Mouse (Mus musculus) left cerebral cortex, adult 9 months (tissue): ENCODE results near the gene Src.

ENCODE experiments used
- DNase-seq, 2 experiments: peaks; one replicate each; pipeline ENCODE4 v3.0.0; 2022; ENCODE audit warnings: low spot score in 2 of 2

Src gene

DNA sequence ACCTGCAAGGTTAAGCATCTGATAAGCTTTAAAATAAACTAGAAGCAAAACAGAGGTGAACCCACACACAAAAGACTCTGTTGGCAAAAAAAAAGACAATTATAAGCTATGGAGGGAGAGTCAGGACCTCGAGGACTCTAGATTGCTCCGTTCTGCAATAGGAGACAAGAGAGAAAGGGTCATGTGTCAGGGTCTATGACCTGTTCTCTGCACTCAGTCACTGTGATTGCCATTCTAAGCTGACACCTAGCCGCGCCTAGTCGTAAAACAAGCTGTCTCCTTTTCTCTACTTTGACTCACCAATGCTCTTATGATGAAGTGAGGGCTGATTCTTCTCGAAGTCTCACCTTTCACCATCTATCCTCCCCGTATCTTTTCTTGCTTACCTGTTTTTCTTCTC, 5.7 kb upstream of the Src start:
- no peak for DNase-seq

DNA sequence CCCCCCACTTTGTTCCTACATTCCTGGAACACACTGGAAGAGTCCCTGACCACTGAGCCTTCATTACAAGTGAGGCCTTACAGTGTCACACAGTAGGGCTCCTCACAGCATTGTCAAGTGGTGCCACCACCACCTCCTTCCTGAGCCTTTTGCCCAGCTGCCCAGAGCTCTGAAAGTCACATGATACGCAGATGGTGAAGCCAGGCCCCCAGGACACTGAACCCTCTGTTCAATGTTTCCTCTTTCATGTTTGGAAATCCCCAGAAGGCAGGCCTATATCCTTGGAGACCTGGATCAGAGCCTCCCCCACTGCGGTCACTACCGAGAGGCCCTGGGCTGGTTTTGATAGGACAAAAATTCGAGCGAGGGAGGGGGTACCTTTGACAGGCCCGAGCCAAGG, 1.0 kb upstream of the Src start:
- DNase-seq = no peak

DNA sequence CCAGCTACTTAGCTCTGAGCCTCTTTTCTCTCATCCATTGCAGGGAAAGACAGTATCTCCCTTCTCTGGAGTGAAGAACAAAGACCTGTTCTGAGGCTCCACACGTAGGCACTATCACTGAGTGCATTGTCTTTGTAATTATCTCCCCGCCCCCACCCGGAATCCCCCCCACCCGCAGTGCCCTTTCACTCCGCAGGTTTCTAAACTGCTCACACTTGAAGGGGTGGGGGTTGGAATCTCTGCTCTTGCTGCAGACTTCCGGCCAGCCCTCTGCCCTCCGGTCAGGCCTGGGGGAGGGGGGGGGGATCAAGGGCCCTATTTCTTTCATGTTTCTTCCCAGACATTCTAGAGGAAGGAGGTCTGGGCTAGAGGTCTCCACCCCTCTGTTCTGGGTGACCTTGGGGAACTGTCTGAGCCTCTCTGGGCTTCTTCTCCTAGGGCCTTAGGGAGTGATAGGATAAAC, 396 bp downstream of the Src start:
- no peak for DNase-seq

DNA sequence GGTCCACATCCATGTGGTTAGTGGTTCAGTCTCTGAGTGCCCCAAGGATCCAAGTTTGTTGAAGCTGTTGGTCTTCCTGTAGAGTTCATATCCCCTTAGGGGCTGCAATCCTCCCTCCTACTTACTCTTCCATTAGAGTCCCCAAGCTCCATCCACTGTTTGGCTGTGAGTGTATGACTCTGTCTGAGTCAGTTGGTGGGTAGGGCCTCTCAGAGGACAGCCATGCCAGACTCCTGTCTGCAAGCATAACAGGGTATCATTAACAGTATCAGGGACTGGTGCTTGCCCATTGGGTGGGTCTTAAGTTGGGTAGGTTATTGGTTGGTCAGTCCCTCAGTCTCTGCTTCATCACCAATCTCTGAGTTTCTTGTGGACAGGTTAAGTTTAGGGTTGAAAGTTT, 1.3 kb downstream of the Src start:
- no peak for DNase-seq

DNA sequence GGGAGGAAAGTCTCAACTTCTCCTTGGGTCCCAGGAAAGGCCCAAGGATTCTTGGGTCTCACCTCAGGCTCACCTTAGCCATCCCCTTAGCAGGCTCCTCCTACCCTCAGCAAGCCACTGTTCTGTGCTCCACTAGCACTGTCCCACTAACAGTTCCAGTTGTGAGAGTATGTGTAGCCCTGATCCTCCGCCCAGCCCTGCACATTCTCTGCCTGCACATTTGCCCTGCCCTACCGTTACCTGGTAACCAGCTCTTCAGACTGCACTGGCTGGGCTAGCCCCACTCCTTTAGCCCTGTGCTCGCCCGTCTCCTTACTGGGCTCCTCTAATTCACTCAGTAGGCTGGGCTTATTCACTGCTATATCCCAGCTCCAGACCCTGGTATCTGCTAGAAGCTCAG, 2.2 kb downstream of the Src start:
- no peak for DNase-seq

DNA sequence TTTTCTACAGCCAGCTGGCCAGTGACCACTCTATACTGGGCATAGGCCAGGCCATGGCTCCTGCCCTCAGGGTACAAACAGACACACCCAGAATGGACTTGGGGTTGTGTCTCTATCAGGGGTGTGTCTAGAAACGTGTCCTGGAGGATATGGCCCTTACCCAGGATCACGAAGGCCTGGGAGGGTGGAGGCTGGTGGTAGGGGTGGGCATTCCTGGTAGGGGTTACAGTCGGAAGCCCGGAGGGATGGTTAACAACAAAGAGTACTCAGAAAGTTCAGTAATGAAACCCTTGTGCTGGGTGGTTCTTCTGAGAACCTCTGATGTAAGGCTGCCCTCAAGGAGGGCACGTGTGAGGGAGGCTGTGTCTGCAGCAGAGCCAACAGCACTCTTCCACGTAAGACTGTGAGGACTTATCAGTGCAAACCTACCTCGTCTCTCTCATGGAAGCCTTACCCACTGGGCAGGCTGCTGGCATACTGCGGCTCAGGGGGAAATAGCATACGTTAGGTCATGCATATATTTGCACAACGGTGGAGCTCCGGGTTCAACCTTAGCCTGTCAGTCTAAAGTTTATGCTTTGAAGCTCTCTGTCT, 3.9 kb downstream of the Src start:
- DNase-seq = no peak

DNA sequence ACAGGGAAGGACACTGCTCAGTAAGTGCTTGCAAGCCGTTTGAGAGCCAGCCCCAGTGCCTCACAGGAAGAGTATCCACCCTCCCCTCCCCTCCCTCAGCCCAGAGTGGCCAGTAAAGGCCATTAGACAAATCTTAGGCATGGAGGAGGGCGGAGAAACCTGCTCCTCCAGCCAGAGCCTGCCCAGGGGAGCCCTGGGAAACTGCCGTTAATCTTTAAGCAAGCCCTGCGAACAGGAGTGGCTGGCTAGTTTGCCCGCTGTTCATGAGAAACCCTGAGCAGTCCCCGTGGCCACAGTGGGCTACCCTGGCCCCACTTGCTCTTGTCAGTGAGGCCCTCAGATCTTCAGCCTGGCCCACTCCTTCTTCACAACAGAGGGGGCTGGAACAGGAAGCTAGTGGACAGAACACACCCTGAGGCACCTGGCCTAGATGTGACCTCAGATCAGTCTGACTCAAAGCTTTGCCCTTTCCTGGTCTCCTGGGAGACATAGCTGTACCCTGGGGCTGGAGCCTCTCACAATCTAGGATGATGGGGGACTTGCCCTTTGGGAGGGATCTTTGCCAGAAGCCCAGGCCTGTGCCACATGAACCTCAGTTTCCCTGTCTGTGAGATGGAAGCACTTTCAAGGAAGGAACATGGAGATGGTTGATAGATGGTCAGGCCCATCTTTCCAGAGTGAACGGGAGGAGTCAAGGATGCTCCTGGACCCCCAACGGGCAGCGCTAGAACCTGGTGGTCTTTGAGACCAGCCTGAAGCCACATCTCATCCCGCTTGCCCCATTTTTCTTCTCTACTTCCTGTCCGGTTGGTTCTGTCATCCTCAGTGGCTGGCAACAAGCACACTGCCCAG, 4.8 kb downstream of the Src start:
- no peak for DNase-seq

DNA sequence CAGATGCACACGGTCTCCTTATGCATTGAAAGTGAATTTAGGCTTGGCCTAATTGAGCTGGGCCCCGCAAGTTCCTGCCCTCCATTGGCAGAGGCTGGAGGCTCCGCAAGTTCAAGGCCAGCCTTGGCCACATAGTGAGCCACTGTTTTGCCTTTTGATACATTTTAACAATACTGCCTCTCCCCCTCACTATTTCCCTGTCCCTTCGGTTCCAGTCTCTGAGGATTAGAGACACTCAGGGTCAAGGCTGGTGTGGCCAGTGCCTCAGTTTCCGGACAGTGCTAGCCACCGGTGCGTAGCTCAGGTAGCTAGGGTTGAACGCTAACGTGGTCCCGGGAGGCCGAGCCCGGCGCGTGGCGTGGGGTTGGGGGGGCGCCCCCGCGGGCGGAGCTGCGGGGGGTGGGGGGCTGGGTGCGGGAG, 5.5 kb downstream of the Src start:
- DNase-seq = no peak

DNA sequence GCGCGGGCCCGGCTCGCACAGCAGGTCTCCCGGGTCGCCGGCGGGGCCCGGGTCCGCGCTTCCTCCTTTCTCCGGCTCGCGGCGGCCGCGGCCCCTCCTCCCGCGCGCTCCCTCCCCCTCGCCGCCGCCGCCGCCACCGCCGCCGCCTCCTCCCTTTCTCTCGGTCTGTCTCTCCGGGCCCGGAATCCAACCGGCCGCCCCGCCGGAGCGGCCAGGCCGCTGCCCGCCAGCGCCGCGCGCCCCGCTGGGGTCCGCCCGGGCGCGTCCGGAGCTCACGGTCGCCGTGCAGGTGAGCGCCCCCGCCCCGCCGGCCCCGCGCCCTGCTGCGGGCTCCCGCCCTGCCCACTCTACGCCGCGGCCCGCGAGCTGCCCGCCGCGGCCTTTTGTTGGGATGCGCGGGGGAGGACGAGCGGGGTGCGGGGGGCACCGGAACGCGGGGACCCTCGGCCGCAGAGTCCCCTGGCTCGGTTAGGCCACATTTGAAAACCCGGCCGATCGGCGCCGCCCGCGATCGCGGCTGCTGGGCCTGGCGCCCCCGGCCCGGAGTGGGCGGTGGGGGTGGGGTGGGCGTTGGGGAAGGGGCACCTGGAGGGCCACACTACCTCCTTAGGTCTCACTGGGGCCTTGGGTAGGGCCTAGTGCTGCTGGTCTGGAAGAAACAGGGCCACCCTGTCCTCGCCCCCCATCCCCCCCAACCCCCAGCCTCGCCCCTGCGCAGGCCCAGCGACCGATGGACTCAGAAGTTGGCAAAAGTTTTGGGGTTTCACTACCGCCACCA, 6.1 kb downstream of the Src start:
- DNase-seq = no peak

DNA sequence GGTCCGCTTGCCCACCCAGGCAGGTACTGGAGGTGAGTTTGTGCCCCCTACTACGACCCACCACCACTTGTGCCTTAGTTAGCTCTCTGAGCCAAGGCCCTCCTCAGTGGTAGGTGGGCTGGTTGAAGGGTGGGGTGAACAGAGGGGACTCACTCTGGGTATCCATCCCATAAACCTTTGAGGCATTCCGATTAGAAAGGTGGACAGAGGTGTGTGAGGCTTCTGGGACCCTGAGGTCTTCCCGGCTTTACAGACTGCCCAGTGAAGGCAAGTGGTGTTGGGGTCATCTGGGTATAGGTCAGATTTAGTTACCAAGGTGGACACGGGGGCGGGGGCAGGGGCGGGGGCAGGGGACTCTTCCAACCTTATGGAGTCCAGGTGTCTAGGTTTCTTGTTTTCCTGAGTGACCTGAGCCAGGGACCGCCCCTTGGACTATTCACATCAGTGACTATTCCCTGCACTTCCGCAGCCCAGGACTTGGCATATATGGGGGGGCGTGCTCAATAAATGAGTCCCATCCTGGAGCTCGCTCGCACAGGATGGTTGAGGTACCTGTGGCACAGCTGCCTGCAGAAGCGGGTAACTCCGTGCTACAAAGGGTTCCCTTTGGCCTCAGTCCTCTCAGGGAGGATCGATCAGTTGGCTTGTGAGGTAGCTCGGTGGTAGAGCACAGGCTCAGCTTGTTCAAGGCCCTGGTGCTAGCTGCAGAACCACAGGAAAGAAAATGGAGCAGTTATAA, 6.8 kb downstream of the Src start:
- no peak for DNase-seq

DNA sequence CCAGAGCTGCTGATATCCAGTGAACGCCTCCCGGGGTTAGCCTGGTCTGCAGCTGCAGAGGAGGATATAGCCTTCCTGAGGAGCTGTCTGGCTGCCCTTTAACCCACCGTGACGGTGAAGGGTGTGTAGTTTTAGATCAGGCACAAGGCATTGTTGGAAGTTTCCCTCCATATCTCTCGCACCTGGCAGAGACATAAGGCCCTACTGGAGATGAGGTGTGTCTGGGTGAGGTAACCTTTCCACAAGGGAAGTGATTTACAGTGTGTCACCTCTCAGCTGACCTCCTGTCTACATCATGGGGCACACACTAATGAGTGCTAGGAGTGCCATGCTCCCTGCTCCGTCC, 7.4 kb downstream of the Src start:
- no peak for DNase-seq

DNA sequence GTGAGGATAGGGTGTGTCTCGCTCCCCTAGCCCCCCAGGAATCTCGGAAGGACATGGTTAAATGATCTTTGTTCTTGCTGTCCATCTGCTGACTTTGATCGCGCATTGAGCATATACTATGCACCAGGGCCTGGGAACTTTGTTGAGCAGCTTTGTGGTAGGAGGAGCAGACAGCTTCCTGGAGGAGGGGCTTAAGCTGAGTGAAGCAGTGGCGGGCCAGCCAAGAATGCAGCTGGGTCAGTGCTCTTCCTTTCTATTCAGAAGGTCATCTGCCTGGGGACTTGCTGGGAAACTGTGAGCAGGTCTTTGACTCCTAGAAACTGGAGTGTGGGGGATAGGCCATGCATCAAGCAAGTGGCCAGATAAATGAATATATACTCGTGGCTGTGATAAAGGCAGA, 7.9 kb downstream of the Src start:
- DNase-seq = no peak

DNA sequence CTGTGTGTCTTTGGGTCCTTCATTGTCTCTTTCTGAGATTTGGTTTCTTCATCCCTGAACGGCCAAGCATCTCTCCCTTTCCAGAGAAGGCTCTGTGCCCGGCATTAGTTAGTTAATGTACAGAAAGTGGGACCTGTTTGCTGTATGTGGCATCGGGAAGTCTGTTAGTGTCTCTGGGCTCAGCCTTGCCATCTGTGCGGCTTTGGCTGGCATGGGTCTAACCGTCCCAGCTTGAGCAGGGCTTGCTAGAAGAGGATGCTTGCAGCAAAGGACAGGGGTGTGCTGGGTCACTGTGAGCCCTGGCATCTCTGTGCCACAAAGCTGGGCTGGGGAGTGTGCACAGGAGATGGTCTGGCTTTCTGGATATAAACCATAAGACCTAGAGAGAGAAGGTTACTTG, 8.9 kb downstream of the Src start:
- DNase-seq = no peak

DNA sequence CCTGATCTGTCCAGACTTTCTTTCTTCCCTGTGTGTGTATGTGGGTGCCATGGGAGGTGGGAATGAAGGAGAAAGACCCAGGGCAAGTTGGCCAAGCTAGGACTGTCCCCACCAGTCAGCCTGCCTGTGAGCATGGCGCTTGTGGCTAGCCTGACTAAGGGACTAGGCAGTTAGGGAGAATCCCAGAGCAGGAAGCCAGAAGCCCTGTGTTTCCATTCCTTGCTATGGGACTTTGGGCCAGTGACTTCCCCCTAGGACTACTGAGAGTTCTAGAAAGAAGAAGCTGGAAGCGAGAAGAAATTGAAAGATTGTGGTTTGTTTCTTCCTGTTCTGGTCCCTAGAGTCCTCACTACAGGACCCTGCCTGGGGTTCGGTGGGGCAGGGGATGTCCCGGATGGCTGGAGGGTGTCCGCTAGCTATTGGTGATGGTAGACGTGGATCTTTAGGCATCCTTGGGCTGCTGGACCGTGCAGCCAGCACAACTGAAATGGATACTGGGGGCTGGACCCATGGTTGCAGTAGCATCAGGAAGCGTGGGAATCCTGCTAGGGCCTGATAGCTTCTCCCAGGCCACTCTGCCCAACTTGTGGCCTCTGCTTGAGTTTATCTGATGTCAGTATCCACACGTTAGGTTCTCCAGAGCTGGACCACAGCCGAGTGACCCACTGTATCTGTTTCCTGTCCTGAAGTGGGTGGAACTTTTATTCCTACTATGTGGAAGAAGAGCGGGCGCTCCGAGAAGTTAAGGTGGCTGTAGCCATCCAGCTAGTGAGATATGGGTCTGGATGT, 10.3 kb downstream of the Src start:
- no peak for DNase-seq

DNA sequence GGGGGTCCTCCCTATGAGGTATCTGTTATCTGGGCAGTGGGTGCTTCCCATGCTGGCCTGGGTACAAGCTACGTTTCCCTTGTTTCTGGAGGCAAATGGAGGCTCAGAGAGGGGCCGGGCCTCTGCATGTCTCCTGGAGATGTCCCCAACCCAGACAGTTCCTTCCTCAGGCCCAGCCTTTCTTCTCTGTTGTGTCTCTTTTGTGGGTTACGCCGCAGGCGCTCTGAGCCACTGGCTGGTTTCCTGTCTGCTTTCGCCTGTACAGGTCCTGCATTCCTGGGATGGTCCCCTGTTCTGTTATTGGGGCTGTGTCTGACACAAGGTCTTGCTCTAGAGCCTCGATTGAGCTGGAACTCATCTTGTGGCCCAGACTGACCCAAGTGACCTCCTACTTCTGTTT, 11.5 kb downstream of the Src start:
- no peak for DNase-seq

DNA sequence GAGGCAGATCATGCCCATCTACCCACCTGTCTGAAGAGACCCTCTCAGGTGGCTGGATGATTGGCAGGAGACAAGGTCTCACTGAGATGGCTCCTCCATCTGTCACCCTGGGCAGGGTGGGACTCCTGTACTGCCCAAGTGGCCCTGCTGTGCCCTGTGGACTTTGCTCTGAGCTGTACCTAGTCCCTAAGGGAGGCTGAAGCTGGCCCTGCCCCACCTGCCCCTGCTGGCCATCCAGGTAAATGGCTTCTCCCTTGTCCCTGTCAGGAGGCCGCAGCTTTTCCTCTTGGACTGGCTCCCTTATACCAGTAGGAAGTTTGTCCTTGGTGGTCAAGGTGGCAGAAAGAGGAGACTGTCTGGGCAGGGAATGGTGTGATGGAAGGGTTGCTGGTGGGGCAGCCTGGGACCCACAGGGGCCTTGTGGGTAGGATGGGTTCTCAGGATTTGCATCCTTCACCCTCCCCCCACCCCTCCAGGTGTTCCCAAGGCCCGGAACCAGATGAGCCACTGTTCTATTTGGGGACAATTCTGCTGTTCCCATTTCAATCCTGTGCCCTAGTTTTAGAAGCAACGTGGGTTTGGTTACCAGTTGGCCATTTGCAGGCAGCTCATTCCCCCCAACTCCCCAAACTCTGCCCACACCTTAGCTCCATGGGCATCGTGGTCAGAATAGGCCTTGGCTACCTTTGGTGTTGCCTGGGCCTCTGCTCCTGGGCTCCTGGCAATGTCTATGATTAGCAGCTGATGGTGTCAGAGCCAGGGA, 12.6 kb downstream of the Src start:
- peak in 1 of 2 experiments; percentile 55 for DNase-seq

DNA sequence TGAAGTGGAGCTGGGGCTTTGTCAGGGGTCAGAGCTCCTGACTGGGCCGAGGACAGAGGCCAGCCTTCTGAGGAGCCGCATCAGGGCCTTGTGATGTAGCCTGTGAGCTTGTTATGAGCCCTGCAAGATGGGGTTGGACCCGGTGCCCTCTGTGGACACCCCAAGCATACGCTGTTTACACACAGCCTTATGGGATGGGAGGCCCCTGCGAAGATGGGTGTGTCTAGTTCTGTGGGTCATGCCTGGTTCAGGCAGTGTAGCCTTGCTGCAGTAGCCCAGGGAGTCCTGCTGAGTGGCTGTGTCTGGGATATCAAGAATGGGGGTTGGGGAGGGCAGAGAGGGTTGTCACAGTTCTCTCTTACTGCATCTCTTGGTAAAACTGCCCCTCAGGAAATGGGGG, 13.7 kb downstream of the Src start:
- no peak for DNase-seq

DNA sequence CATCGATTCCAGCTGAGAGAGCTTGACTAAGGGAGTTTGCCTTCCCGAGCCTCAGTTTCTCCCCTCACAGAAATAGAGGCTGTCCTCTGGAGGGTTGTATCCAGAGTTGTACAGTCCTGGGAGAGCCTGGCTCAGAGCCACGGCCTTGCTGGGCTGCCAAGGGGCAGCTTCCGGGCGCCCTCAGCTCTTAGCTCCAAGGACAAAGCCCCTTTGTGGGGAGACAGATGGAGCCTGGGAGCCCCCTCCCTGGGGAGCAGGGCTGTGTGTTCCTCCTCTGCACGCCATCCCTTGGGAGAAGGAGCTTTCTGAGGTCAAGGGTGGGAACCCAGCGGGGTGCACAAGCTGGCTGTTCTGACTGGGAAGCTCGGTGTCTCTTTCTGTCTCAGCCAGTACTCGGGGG, 14.2 kb downstream of the Src start:
- DNase-seq = no peak

DNA sequence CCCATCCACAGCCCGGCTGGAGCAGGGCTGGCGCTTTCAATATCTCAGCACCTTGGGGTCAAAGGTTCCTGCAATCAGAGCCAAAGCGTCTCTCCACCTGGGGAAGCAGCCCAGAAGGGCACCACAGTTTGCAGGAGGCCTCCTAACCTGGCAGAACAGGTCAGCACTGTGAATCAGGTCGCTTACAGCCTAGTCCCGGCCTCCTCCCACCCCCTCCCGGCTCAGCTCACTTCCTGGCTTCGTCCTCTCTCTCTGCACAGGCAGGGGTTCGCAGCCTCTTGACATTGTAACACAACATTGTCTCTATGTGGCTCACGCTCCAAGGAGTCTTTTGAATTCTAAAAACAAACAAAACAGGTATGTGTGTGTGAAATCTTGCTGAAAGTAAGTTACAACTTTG, 15.8 kb downstream of the Src start:
- no peak for DNase-seq

DNA sequence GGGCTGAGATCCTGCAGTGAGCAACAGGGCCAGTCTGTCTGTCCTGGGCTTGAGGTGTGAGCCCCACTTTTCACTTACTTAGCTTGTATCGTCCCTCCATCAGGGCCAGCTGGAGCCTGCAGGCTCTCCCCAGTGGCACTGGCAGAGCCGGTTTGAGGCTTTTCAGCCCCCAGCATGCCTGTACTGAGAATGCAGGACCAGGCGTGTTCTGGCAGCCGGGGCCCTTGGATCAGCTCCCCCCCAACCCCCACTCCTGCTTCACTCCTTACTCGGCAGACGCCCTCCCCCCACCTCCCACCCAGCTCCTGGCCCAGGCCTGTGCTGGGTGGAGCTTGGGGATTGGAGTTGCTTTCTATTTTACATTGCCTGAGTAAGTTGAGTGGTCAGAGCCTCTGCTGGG, 16.3 kb downstream of the Src start:
- peak in 1 of 2 experiments; percentile 62 for DNase-seq

DNA sequence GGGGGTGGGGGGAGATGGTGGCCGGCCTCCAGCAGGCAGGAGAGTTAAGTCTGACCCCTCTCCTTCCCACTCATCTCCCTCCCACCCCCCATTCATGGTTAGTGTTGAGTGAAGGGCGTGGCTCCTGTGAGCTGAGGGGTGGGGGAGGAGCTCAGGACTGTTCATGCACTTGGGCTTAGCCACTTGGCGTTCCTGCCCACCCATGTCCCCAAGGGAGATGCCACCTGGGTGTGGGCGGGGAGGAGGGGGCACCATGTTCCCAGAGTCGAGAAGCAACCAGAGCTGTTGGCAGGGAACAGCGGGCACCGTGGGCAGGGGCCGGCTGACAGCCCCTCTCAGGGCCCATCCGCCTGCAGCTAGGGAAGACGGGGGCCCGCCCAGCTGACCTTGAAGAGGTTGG, 18.3 kb downstream of the Src start:
- DNase-seq = peak in 1 of 2 experiments; percentile 62
